Mouse (Mus musculus): ENCODE results near the gene Asgr2. TPM values are rescaled to one million over a fixed set of nuclear protein-coding genes. Genes with fewer than 3 reads are reported as not detected.

Asgr2 gene
- polyA plus RNA-seq, 1 experiment from 2014 or later, result not detected

Other genes starting within 250 kb of the Asgr2 start
- gene Plscr3, start 246.3 kb upstream of the Asgr2 start, polyA plus RNA-seq (2014; fragmentation: Nextera tagmentation; extraction: Ambion mirVana), result 44.3 and 49.0 TPM in 2 replicates
- 0.32 TPM in 1 of 2 replicates, not detected in the other for gene Tnk1, start 233.9 kb upstream of the Asgr2 start, polyA plus RNA-seq (2014; fragmentation: Nextera tagmentation; extraction: Ambion mirVana)
- gene Tmem95, start 214.6 kb upstream of the Asgr2 start, polyA plus RNA-seq (2014; fragmentation: Nextera tagmentation; extraction: Ambion mirVana), result not detected in 2 replicates
- 1.1 and 1.2 TPM in 2 replicates for gene Kctd11, start 211.2 kb upstream of the Asgr2 start, polyA plus RNA-seq (2014; fragmentation: Nextera tagmentation; extraction: Ambion mirVana)
- 0.10 and 0.17 TPM in 2 replicates for gene Acap1, start 197.1 kb upstream of the Asgr2 start, polyA plus RNA-seq (2014; fragmentation: Nextera tagmentation; extraction: Ambion mirVana)
- gene 2810408A11Rik, start 191.7 kb upstream of the Asgr2 start, polyA plus RNA-seq (2014; fragmentation: Nextera tagmentation; extraction: Ambion mirVana), result 15.0 and 18.6 TPM in 2 replicates
- 16.7 and 23.8 TPM in 2 replicates for gene Neurl4, start 191.6 kb upstream of the Asgr2 start, polyA plus RNA-seq (2014; fragmentation: Nextera tagmentation; extraction: Ambion mirVana)
- gene Gps2, start 178.8 kb upstream of the Asgr2 start, polyA plus RNA-seq (2014; fragmentation: Nextera tagmentation; extraction: Ambion mirVana), result 62.9 and 67.8 TPM in 2 replicates
- 1,251 and 1,277 TPM in 2 replicates for gene Eif5a, start 170.7 kb upstream of the Asgr2 start, polyA plus RNA-seq (2014; fragmentation: Nextera tagmentation; extraction: Ambion mirVana)
- 3.9 and 4.0 TPM in 2 replicates for gene Ybx2, start 156.8 kb upstream of the Asgr2 start, polyA plus RNA-seq (2014; fragmentation: Nextera tagmentation; extraction: Ambion mirVana)
- gene Slc2a4, start 144.5 kb upstream of the Asgr2 start, polyA plus RNA-seq (2014; fragmentation: Nextera tagmentation; extraction: Ambion mirVana), result 5.5 and 6.7 TPM in 2 replicates
- gene Cldn7, start 127.9 kb upstream of the Asgr2 start, polyA plus RNA-seq (2014; fragmentation: Nextera tagmentation; extraction: Ambion mirVana), result not detected in 2 replicates
- gene Ctdnep1, start 111.5 kb upstream of the Asgr2 start, polyA plus RNA-seq (2014; fragmentation: Nextera tagmentation; extraction: Ambion mirVana), result 24.0 and 26.1 TPM in 2 replicates
- gene Elp5, start 110.1 kb upstream of the Asgr2 start, polyA plus RNA-seq (2014; fragmentation: Nextera tagmentation; extraction: Ambion mirVana), result 189 and 203 TPM in 2 replicates
- 701 and 779 TPM in 2 replicates for gene Gabarap, start 101.5 kb upstream of the Asgr2 start, polyA plus RNA-seq (2014; fragmentation: Nextera tagmentation; extraction: Ambion mirVana)
- 49.4 and 49.6 TPM in 2 replicates for gene Phf23, start 96.9 kb upstream of the Asgr2 start, polyA plus RNA-seq (2014; fragmentation: Nextera tagmentation; extraction: Ambion mirVana)
- gene Dvl2, start 92.0 kb upstream of the Asgr2 start, polyA plus RNA-seq (2014; fragmentation: Nextera tagmentation; extraction: Ambion mirVana), result 19.7 and 25.7 TPM in 2 replicates
- 53.3 and 58.4 TPM in 2 replicates for gene Acadvl, start 77.2 kb upstream of the Asgr2 start, polyA plus RNA-seq (2014; fragmentation: Nextera tagmentation; extraction: Ambion mirVana)
- 19.3 and 21.0 TPM in 2 replicates for gene Dlg4, start 75.7 kb upstream of the Asgr2 start, polyA plus RNA-seq (2014; fragmentation: Nextera tagmentation; extraction: Ambion mirVana)
- gene Asgr1, start 38.6 kb upstream of the Asgr2 start, polyA plus RNA-seq (2014; fragmentation: Nextera tagmentation; extraction: Ambion mirVana), result 2.0 and 2.1 TPM in 2 replicates
- gene Mgl2, start 37.7 kb downstream of the Asgr2 start, polyA plus RNA-seq (2014; fragmentation: Nextera tagmentation; extraction: Ambion mirVana), result 0.72 and 1.1 TPM in 2 replicates
- gene Clec10a, start 63.6 kb downstream of the Asgr2 start, polyA plus RNA-seq (2014; fragmentation: Nextera tagmentation; extraction: Ambion mirVana), result 0.63 and 0.97 TPM in 2 replicates
- 0.98 and 1.1 TPM in 2 replicates for gene Slc16a11, start 120.1 kb downstream of the Asgr2 start, polyA plus RNA-seq (2014; fragmentation: Nextera tagmentation; extraction: Ambion mirVana)
- 9.2 and 12.9 TPM in 2 replicates for gene Slc16a13, start 128.4 kb downstream of the Asgr2 start, polyA plus RNA-seq (2014; fragmentation: Nextera tagmentation; extraction: Ambion mirVana)
- gene Bcl6b, start 137.2 kb downstream of the Asgr2 start, polyA plus RNA-seq (2014; fragmentation: Nextera tagmentation; extraction: Ambion mirVana), result 4.5 and 6.3 TPM in 2 replicates
- gene 0610010K14Rik, start 145.3 kb downstream of the Asgr2 start, polyA plus RNA-seq (2014; fragmentation: Nextera tagmentation; extraction: Ambion mirVana), result 202 and 245 TPM in 2 replicates
- 11.1 and 11.9 TPM in 2 replicates for gene Gm21988, start 147.2 kb downstream of the Asgr2 start, polyA plus RNA-seq (2014; fragmentation: Nextera tagmentation; extraction: Ambion mirVana)
- gene Rnasek, start 147.2 kb downstream of the Asgr2 start, polyA plus RNA-seq (2014; fragmentation: Nextera tagmentation; extraction: Ambion mirVana), result 235 and 238 TPM in 2 replicates
- 0.36 and 1.1 TPM in 2 replicates for gene Alox12, start 162.7 kb downstream of the Asgr2 start, polyA plus RNA-seq (2014; fragmentation: Nextera tagmentation; extraction: Ambion mirVana)
- gene Alox12e, start 230.0 kb downstream of the Asgr2 start, polyA plus RNA-seq (2014; fragmentation: Nextera tagmentation; extraction: Ambion mirVana), result not detected in 2 replicates

Data from forebrain, embryonic 14.5 days (tissue).